Mouse (Mus musculus): ENCODE measurements around the gene Tmbim6.
A peak's percentile ranks its signal among the peaks of the same experiment; 100 is the strongest.
"Not testable (repeated sequence)": the region's sequence is repeated elsewhere in the genome, so short reads cannot be mapped to it uniquely, and the experiment has no call there.

Tmbim6 gene

DNA sequence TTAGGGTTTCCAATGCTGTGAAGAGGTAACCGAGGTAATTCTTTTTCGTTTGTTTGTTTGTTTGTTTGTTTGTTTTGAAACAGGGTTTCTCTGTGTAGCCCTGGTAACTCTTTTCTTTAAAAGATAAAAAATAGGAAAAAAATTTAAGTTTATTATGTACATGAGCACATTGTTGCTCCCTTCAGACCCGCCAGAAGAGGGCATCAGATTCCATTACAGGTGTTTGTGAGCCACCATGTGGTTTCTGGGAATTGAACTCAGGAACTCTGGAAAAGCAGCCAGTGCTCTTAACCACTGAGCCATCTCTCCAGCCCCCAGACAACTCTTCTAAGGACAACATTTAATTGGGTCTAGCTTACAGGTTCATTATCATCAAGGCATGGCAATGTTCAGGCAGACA, 6.6 kb upstream of the Tmbim6 start:
- not testable (repeated sequence) for DNase-seq

- no peak for DNase-seq
Measured at GRCm38 (mm10) chr15:99386796-99387195, 5.9 kb upstream of the Tmbim6 start.

GRCm38 (mm10) chr15:99387976-99388375, 4.7 kb upstream of the Tmbim6 start:
- no peak for DNase-seq

DNA sequence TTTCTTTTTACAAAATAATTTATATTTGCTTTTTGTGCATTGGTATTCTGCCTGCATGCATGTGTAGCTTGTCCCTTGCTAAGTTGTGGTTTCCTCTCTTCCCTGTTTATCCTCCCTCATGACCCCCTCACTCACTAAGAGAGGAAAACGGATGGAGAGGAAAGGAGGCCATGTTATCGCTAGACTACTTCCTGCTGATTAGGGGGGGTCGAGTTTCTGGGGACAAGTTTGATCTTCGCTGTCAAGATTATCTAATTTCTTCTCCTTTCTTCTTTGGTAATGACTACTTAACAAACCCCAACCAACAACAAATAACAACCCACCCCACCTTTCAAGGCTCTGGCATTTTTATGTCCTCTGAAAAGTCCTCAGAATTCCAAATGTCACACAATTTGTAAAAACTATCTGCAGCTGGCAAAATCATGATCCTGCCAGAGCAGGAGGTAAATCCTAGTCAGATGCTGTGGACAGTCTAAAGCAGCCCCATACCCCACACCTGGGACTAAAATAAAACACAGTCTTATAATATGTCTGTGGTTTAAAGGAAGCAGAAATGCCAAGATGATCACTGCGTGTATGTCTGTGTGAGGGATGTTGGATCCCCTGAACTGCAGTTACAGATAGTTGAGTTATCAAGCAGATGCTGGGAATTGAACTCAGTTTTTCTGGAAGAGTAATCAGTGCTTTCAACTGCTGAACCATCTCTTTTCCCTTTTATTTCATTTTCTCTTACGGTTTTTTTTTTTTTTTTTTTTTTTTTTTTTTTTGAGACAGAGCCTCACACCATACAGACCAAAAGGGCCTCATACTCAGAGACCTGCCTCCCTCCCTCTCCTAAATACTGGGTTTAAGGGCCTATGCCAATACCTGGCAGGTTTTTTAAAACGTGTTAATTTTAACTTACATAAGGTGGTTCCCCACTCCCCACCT, 1.9 kb upstream of the Tmbim6 start:
- no peak for DNase-seq

- no peak for DNase-seq
Measured at GRCm38 (mm10) chr15:99391975-99392374, 707 bp upstream of the Tmbim6 start.

DNA sequence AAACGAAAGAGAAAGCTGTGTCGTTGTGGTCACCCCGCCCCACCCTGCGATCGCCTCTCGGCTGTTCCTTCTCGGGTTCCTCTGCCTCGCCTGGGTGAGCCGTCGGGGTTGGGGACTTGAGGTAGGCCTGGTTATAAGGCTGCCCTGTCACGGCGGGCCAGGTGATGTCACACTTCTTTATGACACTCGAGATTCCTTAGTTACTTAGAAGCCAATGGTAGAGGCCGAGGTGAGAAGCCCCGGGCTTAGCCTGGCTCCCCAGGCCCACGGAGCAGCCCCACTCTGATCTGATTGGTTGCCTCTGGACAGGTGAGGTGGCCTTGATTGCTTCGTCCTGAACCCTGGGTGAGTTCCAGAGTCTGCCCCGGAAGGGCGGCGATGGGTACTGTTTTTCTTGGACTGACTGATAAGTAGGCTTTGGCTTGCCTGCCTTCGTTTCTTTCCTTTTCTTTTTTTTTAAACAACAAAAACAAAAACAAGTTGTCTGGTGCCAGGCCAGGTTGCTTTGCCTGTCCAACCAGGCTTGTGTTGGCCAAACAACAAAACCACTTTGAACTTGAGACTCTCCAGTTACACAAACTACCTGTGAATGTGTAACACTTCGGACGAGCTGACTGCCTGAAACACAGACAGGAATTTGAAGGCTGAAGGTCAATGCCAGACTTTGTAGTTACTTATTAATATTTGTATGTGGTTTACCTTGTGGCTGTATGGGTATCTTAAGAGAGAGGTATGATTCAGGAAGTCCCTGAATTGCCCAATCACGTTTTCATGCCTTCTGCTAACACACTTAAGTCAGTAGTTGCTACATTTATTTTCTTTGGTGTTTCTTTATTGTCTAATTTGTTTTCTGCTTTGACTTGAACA, 937 bp downstream of the Tmbim6 start:
- peak; percentile 76 for DNase-seq

DNA sequence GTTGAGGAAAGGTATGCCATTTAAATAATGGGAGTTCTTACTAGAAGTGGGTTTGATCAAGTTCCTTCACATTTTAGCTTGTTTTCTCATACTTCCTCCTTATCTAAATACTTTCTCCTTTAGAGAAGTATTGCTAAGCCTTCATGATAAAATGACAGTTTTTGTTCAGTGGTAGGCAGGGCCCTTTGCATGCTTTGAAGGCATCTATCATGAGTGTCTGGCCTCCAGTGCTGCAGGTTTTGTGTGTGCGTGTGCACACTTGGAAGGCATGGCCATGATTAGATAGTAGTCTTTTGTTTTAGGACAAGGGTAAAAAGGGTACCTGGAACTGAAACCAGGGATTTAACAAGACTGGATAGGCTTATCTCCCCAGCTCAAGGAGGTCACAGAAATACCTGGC, 3.8 kb downstream of the Tmbim6 start:
- no peak for DNase-seq

- no peak for DNase-seq
Measured at GRCm38 (mm10) chr15:99396875-99397274, 4.2 kb downstream of the Tmbim6 start.

DNA sequence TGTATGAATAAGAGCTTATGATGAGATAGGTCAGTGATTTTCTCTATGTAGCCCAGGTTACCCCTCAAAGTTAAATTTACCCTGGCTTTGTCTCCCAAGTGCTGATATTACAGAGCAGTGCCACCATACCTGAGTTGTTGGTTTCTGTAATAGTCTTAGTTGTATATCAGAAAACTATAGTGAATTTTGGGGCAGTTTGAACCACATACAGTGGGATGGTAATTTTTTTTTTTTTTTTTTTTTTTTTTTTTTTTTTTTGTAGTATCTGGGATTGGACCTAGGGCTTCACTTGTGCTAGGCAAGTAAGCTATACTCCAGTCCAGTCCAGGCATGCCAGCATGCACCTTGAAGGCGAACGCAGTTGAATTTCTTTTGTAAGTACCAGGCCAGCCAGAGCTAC, 4.9 kb downstream of the Tmbim6 start:
- no peak for DNase-seq

- DNase-seq = no peak
Measured at GRCm38 (mm10) chr15:99399503-99400245, 7.0 kb downstream of the Tmbim6 start.

- no peak for DNase-seq
Measured at GRCm38 (mm10) chr15:99400602-99401001, 7.9 kb downstream of the Tmbim6 start.

- no peak for DNase-seq
Measured at GRCm38 (mm10) chr15:99403159-99403889, 10.6 kb downstream of the Tmbim6 start.

DNA sequence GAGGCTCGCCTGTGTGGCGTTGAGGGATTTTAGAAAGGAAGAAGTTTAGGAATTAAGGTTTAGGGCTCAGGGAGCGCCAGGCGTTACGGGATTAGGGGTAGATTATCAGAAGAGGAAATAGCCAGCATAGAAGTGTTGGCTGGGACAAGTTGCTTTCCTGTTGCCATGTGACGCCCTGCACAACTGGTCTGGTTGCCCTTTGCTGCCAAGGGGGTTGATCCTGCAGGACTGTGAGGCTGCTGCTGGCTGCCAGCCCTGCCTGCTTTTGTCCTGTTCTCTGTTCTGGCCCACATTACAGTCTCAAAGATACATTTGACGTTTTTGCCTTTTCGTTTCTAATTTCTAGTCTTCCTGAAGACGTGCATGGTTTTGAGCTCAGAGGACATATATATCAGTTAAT, 12.5 kb downstream of the Tmbim6 start:
- no peak for DNase-seq

DNA sequence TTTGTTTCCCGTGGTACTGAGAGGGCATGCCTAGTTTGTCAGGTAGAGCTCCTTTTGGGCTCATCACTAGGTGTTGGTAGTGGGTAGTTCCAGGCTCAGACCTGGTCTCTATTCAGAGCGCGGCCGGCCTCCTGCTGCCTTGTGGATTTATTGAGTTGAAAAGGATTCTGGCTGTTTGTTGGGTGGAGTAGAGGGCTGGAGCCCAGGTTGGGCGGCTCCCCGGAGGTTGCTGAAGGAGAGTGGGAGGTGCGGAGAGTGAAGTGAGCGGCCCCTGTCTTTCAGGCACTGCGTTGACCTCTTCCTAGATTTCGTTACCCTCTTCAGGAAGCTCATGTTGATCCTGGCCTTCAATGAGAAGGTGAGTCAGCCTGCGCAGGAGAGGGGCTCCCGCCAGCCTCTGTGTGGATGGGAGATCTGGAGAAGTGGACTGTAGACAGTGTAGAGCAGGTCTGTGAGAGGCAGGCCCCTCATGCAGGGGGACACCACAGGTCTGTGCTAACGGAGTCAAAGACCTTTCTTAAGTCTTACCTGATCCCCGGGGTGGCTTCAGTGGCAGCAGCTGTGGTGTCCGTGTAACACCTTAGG, 14.4 kb downstream of the Tmbim6 start:
- DNase-seq = no peak

- no peak for DNase-seq
Measured at GRCm38 (mm10) chr15:99408845-99409244, 16.2 kb downstream of the Tmbim6 start.

DNA sequence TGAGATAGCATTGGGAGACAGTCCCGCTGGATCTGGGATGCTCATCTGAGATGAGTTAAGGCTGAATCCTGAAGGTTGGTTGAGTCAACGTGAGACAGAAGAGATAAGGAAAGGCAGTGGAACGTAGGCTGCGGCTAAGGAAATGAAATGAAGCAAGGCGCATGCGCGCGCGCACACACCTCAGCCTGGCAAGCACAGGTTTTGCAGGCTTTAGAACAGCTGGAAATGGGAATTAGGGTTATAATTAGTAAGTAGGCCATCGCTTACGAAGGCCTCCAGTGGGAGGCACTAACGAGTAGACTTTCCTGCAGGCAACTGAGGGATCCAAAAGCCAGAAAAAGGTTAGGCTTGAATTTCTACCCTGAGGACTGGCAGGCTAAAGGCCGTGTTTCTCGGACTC, 19.1 kb downstream of the Tmbim6 start:
- DNase-seq = no peak

- DNase-seq = peak; percentile 55
Measured at GRCm38 (mm10) chr15:99415793-99416192, 23.1 kb downstream of the Tmbim6 start.

DNA sequence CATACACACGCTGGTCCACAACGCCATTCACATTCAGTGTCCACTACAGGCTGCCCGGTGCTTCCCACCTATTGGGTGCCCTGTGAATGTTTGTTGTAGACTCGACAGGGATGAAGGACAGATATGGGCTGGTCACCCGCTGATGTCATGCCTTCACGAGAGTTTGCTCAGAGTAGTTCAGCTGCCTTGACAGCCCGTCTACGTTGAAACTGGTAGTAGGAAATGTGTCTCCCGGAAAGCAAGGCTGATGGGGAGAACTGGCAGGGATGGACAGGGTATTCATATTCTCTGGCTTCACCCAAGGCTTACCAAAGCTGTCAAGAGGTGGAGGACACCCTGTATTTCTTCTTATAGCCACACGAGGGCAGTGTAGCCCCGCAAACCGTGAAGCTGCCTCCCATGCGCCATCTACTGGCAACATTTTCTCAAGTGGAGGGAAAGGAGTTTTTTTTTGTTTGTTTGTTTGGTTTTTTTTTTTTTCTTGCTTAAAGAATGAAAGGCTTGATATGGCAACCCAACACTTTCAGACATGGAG, 23.7 kb downstream of the Tmbim6 start:
- peak; percentile 78 for DNase-seq

DNA sequence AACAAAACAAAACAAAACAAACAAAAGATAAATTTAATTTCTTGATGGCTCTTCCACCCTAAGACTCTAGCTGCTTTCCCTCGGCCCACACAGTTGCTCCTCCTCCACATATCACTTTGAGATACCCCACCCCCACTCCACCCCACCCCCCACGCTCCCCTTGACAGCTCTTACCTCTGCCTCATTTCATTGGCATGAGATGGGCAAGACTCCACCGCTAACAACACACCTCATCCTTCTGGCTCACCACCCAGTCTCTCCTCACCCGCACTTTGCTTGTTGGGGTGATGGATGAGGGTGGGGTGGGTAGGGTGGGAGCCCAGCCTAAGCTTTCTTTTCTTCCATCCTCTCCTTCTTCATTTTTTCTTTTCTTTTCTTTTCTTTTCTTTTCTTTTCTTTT, 24.3 kb downstream of the Tmbim6 start:
- no peak for DNase-seq

- DNase-seq = no peak
Measured at GRCm38 (mm10) chr15:99417692-99418271, 25.1 kb downstream of the Tmbim6 start.

DNA sequence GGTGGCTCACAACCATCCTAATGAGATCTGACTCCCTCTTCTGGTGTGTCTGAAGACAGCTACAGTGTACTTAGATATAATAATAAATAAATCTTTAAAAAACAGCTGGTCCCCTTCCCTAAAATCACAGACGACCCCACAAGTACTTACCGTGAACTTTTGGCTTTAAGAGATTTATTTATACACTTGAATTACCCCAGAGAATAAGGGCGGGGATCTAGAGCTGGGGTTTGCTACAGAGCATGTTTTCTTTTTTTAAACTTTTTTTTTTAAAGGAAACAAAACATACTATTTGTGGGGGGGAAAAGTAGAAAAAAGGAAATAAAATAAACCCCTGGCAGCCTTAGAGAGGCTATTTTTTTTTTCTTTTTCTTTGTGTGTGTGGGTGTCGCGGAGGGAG, 27.4 kb downstream of the Tmbim6 start:
- DNase-seq = no peak

Measured in cerebellum, adult 9-11 months (tissue).